Mouse (Mus musculus) bone marrow, adult 2 months (tissue): Measurements from ENCODE around the gene Tpbgl.

Experiments
- CTCF ChIP-seq: fragments of 200-500 bp; IDR thresholded peaks from 2 replicates; pipeline ENCODE4 v1.5.1; 2011; ENCODE audit warnings: low read length, control low read depth; ENCODE audit not compliant: control insufficient read depth, insufficient read depth
- POLR2A ChIP-seq: fragments of 200-500 bp; IDR thresholded peaks from 2 replicates; pipeline ENCODE4 v1.6.1; 2011; ENCODE audit warnings: low read depth, mild to moderate bottlenecking, control low read depth, low read length, borderline replicate concordance; ENCODE audit not compliant: control insufficient read depth

DNA sequence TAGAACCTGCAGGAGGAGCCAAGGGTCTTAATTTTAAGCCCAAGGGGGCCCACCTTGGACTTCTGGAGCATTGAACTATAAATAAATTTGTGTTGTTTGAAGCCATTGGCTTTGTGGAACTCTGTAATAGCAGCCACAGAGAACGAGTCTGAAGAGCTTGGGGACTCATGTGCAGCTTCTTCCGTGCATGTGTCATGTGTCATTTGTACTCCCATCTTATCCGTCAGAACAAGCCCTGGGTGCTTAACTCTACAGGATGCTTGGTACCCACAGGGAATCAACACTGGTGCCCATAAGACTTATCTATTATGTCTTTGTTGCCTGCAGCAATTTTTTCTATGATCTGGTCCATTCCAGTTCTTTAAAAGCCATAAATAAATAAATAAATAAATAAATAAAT, 48.7 kb downstream of the Tpbgl start:
- no peak for TF ChIP-seq CTCF
- no peak for TF ChIP-seq POLR2A
